Mouse (Mus musculus): ENCODE measurements at regions not wholly inside any gene's neighbourhood (a gene's known extent, or its start where the extent isn't known, plus 50 kb on each side); places are given as distances from the start of the nearest gene placed in this dataset.

GRCm38 (mm10) chr7:73307586-73308490 lies 67.5 kb upstream of the Rgma start:
- ATAC-seq (ENCODE audit: low FRiP score), result no peak

GRCm38 (mm10) chr7:73308981-73309380 lies 66.3 kb upstream of the Rgma start:
- Histone ChIP-seq H3K27ac (replicated peaks) (no peak overlapping the region), H3K4me3 (replicated peaks) (no peak overlapping the region), H3K4me2 (no peak overlapping the region), H3K9ac (replicated peaks) (no peak overlapping the region), H3K27me3 (replicated peaks) (no peaks in the 10 kb centered on the region), H3K9me3 (replicated peaks) (no peaks in the 10 kb centered on the region), H3K36me3 (no peaks in the 10 kb centered on the region), H3K4me1 (peaks cover 35% of the 10 kb centered on the region)
- no peak for ATAC-seq (ENCODE audit: low FRiP score)
- WGBS, result 67% methylated on average over 7 of the region's 7 CpGs

More at GRCm38 (mm10) chr7:73307586-73308490, 67.5 kb upstream of the Rgma start:
- no peak overlapping the region for H3K4me3 ChIP-seq (replicated peaks)
- H3K9me3 ChIP-seq (replicated peaks), result no peaks in the 10 kb centered on the region
- no peak overlapping the region for H3K9ac ChIP-seq (replicated peaks)
- no peak overlapping the region for H3K27ac ChIP-seq (replicated peaks)
- H3K4me1 ChIP-seq, result peaks cover 39% of the 10 kb centered on the region
- WGBS, result 50% methylated on average over 13 of the region's 13 CpGs
- H3K36me3 ChIP-seq, result no peaks in the 10 kb centered on the region
- H3K27me3 ChIP-seq (replicated peaks), result no peaks in the 10 kb centered on the region
- H3K4me2 ChIP-seq, result no peak overlapping the region

GRCm38 (mm10) chr7:73310056-73310455 lies 65.3 kb upstream of the Rgma start:
- Histone ChIP-seq H3K9ac (replicated peaks) (no peak overlapping the region), H3K4me2 (no peak overlapping the region), H3K36me3 (no peaks in the 10 kb centered on the region), H3K9me3 (replicated peaks) (no peaks in the 10 kb centered on the region), H3K27ac (replicated peaks) (no peak overlapping the region), H3K27me3 (replicated peaks) (no peaks in the 10 kb centered on the region), H3K4me1 (peaks cover 27% of the 10 kb centered on the region), H3K4me3 (replicated peaks) (no peak overlapping the region)
- 97% methylated on average over 10 of the region's 10 CpGs for WGBS
- ATAC-seq (ENCODE audit: low FRiP score), result no peak

- no peak overlapping the region for H3K27ac ChIP-seq (replicated peaks)
- no peak for ATAC-seq (ENCODE audit: low FRiP score)
- H3K9ac ChIP-seq (replicated peaks), result no peak overlapping the region
- H3K4me1 ChIP-seq, result peaks cover 21% of the 10 kb centered on the region
- H3K4me3 ChIP-seq (replicated peaks), result no peak overlapping the region
- no peak overlapping the region for H3K4me2 ChIP-seq
- no peaks in the 10 kb centered on the region for H3K36me3 ChIP-seq
- 97% methylated on average over 15 of the region's 15 CpGs for WGBS
- H3K9me3 ChIP-seq (replicated peaks), result no peaks in the 10 kb centered on the region
- no peaks in the 10 kb centered on the region for H3K27me3 ChIP-seq (replicated peaks)
These were observed 64.7 kb upstream of the Rgma start for GRCm38 (mm10) chr7:73310581-73311136.

- H3K9ac ChIP-seq (replicated peaks), result no peak overlapping the region
- no peaks in the 10 kb centered on the region for H3K4me1 ChIP-seq
- H3K4me3 ChIP-seq (replicated peaks), result no peak overlapping the region
- H3K4me2 ChIP-seq, result no peak overlapping the region
- no peak overlapping the region for H3K27ac ChIP-seq (replicated peaks)
- whole genome bisulfite sequencing, result 85% methylated on average over 3 of the region's 3 CpGs
- no peaks in the 10 kb centered on the region for H3K27me3 ChIP-seq (replicated peaks)
- no peaks in the 10 kb centered on the region for H3K9me3 ChIP-seq (replicated peaks)
- ATAC-seq (ENCODE audit: low FRiP score), result no peak
- H3K36me3 ChIP-seq, result no peaks in the 10 kb centered on the region
These were observed 59.8 kb upstream of the Rgma start for GRCm38 (mm10) chr7:73315555-73315954.

- H3K9me3 ChIP-seq (replicated peaks), result no peaks in the 10 kb centered on the region
- H3K36me3 ChIP-seq, result no peaks in the 10 kb centered on the region
- no peaks in the 10 kb centered on the region for H3K4me1 ChIP-seq
- no peak overlapping the region for H3K4me3 ChIP-seq (replicated peaks)
- no peaks in the 10 kb centered on the region for H3K27me3 ChIP-seq (replicated peaks)
- H3K27ac ChIP-seq (replicated peaks), result no peak overlapping the region
- no peak overlapping the region for H3K9ac ChIP-seq (replicated peaks)
- over 99% methylated on average over 4 of the region's 4 CpGs for WGBS
- no peak for ATAC-seq (ENCODE audit: low FRiP score)
- no peak overlapping the region for H3K4me2 ChIP-seq
These were observed 57.7 kb upstream of the Rgma start for GRCm38 (mm10) chr7:73317574-73317973.

- 92% methylated on average over 6 of the region's 6 CpGs for WGBS
These were observed 56.3 kb upstream of the Rgma start for GRCm38 (mm10) chr7:73319004-73319403.

GRCm38 (mm10) chr7:73319994-73320393 lies 55.3 kb upstream of the Rgma start:
- ATAC-seq (ENCODE audit: low FRiP score), result no peak
- WGBS, result 81% methylated on average over 7 of the region's 7 CpGs
- no peak overlapping the region for H3K9ac ChIP-seq (replicated peaks)
- H3K4me3 ChIP-seq (replicated peaks), result no peak overlapping the region
- H3K27me3 ChIP-seq (replicated peaks), result no peaks in the 10 kb centered on the region
- no peaks in the 10 kb centered on the region for H3K4me1 ChIP-seq
- H3K4me2 ChIP-seq, result no peak overlapping the region
- H3K27ac ChIP-seq (replicated peaks), result no peak overlapping the region
- no peaks in the 10 kb centered on the region for H3K9me3 ChIP-seq (replicated peaks)
- H3K36me3 ChIP-seq, result no peaks in the 10 kb centered on the region

More at GRCm38 (mm10) chr7:73319004-73319403, 56.3 kb upstream of the Rgma start:
- H3K4me3 ChIP-seq (replicated peaks), result no peak overlapping the region
- no peak overlapping the region for H3K4me2 ChIP-seq
- no peaks in the 10 kb centered on the region for H3K4me1 ChIP-seq
- no peak overlapping the region for H3K27ac ChIP-seq (replicated peaks)
- H3K9ac ChIP-seq (replicated peaks), result no peak overlapping the region
- no peaks in the 10 kb centered on the region for H3K36me3 ChIP-seq
- H3K9me3 ChIP-seq (replicated peaks), result no peaks in the 10 kb centered on the region
- H3K27me3 ChIP-seq (replicated peaks), result no peaks in the 10 kb centered on the region
- no peak for ATAC-seq (ENCODE audit: low FRiP score)

- peaks cover 8% of the 10 kb centered on the region for H3K4me1 ChIP-seq
- ATAC-seq (ENCODE audit: low FRiP score), result no peak
- no peaks in the 10 kb centered on the region for H3K27me3 ChIP-seq (replicated peaks)
- WGBS, result 91% methylated on average over 8 of the region's 8 CpGs
- no peak overlapping the region for H3K4me3 ChIP-seq (replicated peaks)
- no peak overlapping the region for H3K4me2 ChIP-seq
- H3K27ac ChIP-seq (replicated peaks), result no peak overlapping the region
- H3K36me3 ChIP-seq, result no peaks in the 10 kb centered on the region
- no peaks in the 10 kb centered on the region for H3K9me3 ChIP-seq (replicated peaks)
- no peak overlapping the region for H3K9ac ChIP-seq (replicated peaks)
These were observed 52.7 kb upstream of the Rgma start for GRCm38 (mm10) chr7:73322466-73323151.

GRCm38 (mm10) chr7:73323556-73323955 lies 51.8 kb upstream of the Rgma start:
- H3K9ac ChIP-seq (replicated peaks), result no peak overlapping the region
- H3K4me1 ChIP-seq, result peaks cover 18% of the 10 kb centered on the region
- H3K27ac ChIP-seq (replicated peaks), result no peak overlapping the region
- H3K27me3 ChIP-seq (replicated peaks), result no peaks in the 10 kb centered on the region
- no peaks in the 10 kb centered on the region for H3K36me3 ChIP-seq
- H3K9me3 ChIP-seq (replicated peaks), result no peaks in the 10 kb centered on the region
- WGBS, result 65% methylated on average over 12 of the region's 12 CpGs
- no peak overlapping the region for H3K4me3 ChIP-seq (replicated peaks)
- ATAC-seq (ENCODE audit: low FRiP score), result no peak
- no peak overlapping the region for H3K4me2 ChIP-seq

- WGBS, result 96% methylated on average over 5 of the region's 5 CpGs
- Histone ChIP-seq H3K9ac (replicated peaks) (no peak overlapping the region), H3K4me2 (no peak overlapping the region), H3K9me3 (replicated peaks) (no peaks in the 10 kb centered on the region), H3K27me3 (replicated peaks) (no peaks in the 10 kb centered on the region), H3K36me3 (no peaks in the 10 kb centered on the region), H3K27ac (replicated peaks) (no peak overlapping the region), H3K4me1 (peaks cover 28% of the 10 kb centered on the region), H3K4me3 (replicated peaks) (no peak overlapping the region)
- ATAC-seq (ENCODE audit: low FRiP score), result no peak
These were observed 49.8 kb upstream of the Rgma start for GRCm38 (mm10) chr7:73325503-73325902.

All from neural tube, embryonic 15.5 days (tissue).